Mouse (Mus musculus) left cerebral cortex, adult 9 months (tissue): ENCODE data around the gene Stard5.
A peak's percentile ranks its signal among the peaks of the same experiment; 100 is the strongest.

ENCODE experiments used
- DNase-seq, 2 experiments: peaks; one replicate each; pipeline ENCODE4 v3.0.0; 2022; ENCODE audit warnings: low spot score in 2 of 2

Gene Stard5

DNA sequence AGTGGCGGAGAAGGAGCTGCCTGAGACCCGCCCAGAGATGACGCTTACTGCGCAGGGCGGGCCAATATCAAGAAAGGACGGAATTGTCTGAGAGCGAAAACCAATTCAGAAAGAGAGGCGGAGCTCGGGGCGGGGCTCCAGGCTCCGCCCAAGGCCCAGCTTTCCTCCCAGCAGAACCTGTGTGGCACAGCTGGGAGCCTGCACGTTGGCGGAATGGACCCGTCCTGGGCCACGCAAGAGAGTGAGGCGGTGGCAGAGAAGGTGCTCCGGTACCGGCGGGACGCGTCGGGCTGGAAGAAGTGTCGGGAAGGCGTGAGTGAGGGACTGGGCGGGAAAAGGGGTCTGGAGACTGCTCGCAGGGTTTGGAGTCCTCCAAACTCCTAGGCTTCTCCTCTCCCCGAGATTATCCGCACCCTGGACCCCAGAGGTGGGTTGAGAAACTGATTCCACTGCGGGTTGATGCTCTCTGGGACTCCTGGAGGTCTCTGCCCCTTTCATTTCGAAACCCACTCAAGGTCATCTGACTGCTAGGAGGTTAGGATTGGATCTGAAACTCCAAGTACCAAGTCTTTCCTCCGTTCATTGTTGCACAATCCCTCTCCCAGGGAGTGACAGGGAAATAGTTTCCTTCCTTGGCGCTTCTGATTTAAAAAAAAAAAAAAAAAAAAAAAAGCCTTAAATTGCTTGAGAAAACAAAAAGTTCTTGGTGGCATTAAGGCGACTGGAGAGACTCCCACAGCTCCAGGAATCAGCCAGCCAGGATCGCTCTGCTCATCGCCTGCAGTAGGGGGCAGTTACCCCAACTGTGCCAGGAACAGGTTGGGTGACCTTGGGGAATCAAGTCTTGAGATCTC is at the start of gene Stard5:
Gene Stard5 (plus strand): TSS at position 132 of the 854 bp plus-strand sequence.
- peak; percentile 74 to 91 for DNase-seq

DNA sequence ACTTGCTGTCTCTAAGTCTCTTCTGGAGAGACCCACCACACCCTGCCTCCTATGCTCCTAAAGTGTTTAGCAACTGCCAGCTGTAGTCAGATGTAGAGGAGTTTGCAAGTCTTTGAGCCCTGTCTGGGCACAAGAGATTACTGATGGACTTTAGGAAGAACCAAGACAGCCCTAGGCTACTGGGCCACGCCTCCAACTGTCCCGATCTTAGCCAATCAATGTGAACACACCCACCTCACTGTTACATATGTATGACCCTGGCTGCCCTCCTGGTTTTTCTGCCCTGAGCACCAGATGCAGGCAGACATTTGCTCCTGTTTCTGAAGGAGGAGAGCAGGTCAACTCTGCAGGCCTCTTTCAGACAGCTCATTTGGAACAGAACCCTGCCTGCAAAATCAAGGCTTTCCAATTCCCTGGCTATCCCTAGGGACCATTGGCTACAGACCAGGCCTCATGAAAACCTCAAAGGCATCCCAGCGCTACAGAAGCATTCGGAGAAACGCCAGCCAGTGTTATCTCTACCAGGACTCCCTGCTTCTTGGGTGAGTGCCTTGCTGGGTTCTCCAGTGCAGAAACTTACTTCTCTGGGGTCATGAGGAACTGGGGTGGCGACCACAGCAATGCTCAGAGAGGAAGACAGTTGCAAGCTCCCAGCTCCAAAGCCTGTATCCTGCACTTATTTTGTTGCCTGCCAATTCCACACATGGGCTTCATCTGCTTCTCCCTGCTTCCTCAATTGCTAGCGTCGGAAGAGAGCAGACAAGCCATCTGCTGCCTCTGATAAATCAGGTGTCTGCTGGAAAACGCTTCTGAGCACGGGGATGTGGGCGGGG is 46.9 kb upstream of the Stard5 start, which contains the start of gene Tmc3:
Gene Tmc3 (plus strand): TSS at position 289 of the 833 bp plus-strand sequence.
- peak; percentile 15 to 60 for DNase-seq

- DNase-seq: no peak
Observed at GRCm38 (mm10) chr7:83594056-83594455, 37.7 kb upstream of the Stard5 start.

GRCm38 (mm10) chr7:83597063-83597462 is 34.7 kb upstream of the Stard5 start:
- no peak for DNase-seq

DNA sequence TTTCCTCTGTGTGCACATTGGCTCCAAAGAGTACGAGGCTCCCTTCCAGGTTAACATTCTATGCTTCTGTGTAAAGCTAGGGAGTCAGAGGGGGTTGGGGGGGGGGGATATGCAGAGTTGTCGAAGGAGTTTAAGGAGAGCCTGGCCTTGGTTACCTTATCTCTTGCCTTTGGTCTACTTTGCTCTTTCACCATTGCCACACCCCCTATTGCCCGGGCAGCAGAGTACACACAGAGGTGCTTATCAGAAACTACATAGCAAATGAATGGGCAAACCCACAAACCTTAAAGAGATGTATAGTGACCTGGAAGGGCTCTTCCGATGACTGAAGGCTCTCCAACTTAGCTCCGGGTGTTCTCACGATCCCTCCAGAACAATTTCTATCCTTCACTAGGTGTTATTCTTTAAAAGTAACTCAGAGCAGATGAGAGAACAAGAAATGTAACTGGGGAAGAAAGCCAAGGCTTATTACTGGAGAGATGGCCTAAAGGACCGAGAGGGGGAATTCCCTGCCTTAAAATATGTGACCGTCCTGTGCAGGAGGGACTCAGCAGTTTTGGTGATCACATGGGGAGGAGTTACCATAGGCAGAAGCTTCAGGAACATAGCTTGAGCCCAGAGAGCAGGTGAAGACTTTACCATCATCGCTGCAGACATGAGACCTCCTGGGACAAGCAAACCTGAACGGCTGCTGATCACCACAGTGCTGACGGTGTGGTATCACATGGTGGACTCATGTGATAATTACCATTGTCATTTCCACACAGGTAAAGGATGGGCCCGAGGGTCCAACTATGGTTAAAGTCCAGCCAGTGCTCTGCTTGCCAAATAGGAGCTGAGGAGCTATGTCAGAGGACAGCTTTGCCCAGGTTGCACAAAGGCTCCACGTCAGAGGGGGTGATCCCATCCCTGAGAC is 32.5 kb upstream of the Stard5 start:
- DNase-seq: no peak

GRCm38 (mm10) chr7:83599913-83600286 is 31.9 kb upstream of the Stard5 start:
- DNase-seq: peak in 1 of 2 experiments; percentile 14

- DNase-seq: no peak
Observed at GRCm38 (mm10) chr7:83604180-83604944, 27.4 kb upstream of the Stard5 start.

- DNase-seq: no peak
Observed at GRCm38 (mm10) chr7:83606796-83607195, 25.0 kb upstream of the Stard5 start.

DNA sequence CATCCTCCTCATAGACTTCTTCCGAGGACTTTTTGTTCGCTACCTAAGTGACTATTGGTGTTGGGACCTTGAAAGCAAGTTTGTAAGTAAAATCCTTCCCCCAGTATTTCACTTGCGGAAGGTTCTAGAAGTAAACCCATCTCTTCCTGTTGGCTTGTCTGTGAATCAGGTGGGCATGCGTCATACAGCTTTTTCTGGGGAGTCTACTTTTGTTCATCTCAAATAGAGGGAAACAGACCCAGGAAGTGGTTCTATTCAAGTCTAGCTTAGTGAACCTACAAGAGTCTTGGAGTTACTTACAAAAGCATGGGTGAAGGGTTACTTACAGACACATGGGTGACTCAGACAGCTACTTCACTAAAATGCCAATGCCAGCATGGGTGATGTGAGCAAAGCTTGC is 21.9 kb upstream of the Stard5 start:
- no peak for DNase-seq

- no peak for DNase-seq
Observed at GRCm38 (mm10) chr7:83611886-83612285, 19.9 kb upstream of the Stard5 start.

DNA sequence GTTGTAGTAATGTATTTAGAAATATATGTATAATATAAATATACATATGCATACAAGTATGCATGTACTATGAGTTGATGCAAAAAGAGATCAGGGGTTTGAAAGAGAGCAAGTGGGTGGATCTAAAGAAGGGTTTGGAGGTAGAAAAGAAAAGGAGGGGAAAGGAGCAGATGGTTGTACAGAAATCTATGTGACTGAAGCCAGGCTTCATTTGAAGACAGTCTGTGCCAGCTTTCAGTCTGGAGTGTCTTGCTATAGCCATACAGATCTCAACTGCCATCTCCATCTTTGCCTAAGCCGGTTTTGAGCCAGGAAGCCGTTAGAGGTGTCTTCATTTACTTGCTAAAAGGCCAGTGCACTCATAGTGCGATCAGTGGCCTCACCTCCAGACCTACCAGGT is 16.5 kb upstream of the Stard5 start:
- no peak for DNase-seq

DNA sequence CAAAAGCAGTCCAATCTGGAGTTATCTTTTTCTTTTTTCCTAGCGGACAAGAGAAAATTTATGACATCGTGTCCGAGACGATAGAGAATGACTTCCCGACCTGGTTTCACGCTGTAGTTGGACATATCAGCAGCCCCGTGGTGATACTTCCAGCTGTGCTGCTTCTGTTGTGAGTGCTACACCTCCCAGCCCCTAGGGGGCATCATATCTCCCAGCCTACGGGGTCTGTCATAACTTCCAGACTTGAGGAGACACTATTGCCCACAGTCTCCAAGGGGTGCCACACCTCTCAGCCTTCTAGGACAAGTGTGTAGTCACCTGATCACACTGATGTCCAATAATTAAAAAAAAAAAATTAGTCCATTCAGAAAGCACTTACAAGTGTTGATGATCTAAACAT is 15.9 kb upstream of the Stard5 start:
- DNase-seq: no peak

- DNase-seq: no peak
Observed at GRCm38 (mm10) chr7:83616268-83616667, 15.5 kb upstream of the Stard5 start.

GRCm38 (mm10) chr7:83618709-83619108 is 13.1 kb upstream of the Stard5 start:
- no peak for DNase-seq

- no peak for DNase-seq
Observed at GRCm38 (mm10) chr7:83622582-83622981, 9.2 kb upstream of the Stard5 start.

GRCm38 (mm10) chr7:83624065-83624464 is 7.7 kb upstream of the Stard5 start:
- DNase-seq: no peak

- no peak for DNase-seq
Observed at GRCm38 (mm10) chr7:83626557-83627257, 5.1 kb upstream of the Stard5 start.

DNA sequence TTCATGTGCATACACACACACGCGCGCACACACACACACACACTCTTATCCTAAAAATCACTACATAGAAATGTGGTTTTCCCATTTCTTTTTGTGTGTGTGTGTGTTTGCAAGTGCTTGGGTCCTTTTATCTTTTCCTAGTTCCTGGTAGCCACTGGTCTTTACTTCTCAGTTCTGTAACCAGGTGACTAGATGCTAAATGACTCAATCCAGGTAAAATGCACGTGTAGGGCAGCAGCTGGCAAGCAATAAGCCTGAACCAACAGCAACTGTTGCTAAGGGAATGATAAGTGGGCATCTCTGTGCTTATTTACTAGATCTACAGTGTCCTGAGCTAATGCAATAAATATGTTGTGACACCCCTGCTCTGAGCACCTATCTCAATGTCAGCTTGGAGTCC is 4.4 kb upstream of the Stard5 start:
- no peak for DNase-seq

DNA sequence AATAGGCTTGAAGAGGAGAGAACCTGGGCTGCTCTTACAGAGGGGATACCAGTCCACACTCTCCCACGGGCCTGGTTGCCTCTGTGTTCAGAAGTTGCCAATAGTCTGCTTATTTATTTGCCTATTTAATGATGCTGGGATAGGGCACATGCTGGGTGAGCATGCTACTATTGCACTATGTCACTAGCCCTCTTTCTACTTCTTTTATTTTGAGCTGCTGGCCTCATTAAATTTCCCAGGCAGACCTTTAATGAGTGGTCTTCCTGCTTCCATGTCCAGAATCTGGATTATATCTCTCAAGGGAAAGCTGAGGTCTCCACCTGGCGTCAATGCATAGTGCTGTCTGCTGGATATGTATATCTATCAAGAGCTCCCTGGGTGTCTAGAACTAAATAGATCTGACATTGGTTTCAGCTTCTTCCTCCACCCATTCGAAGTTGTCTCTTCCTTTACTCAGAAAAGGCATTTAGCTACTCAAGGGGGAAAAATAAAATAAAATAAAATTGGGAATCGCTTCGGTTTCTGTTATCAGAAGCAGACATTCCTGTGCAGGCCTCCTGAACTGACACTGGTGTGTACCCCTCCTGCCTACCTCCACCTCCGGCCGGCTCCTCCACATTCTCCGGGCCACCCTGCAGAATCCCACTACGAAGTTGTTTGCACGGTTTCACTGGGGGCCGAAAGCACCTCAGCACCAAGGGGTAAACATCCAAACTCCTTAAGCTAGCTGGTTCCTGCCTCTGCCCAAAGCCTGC is 509 bp upstream of the Stard5 start:
- DNase-seq: no peak
